Mouse (Mus musculus): ENCODE measurements around the gene Serpinb1c.
"Not testable (repeated sequence)": the region's sequence is repeated elsewhere in the genome, so short reads cannot be mapped to it uniquely, and the experiment has no call there.

The Serpinb1c gene

GRCm38 (mm10) chr13:32864529-32864928, 33.5 kb downstream of the Serpinb1c start:
- DNase-seq = not testable (repeated sequence)

- no peak for DNase-seq
These were observed 34.6 kb downstream of the Serpinb1c start for GRCm38 (mm10) chr13:32863456-32863855.

GRCm38 (mm10) chr13:32860821-32861220, 37.2 kb downstream of the Serpinb1c start:
- DNase-seq = no peak

- no peak for DNase-seq
These were observed 44.9 kb downstream of the Serpinb1c start for GRCm38 (mm10) chr13:32853073-32853472.

GRCm38 (mm10) chr13:32852539-32852938, 45.5 kb downstream of the Serpinb1c start:
- DNase-seq = no peak

- no peak for DNase-seq
These were observed 46.0 kb downstream of the Serpinb1c start for GRCm38 (mm10) chr13:32851967-32852366.

GRCm38 (mm10) chr13:32850668-32851404, 47.2 kb downstream of the Serpinb1c start, which contains the start of gene Serpinb1a:
TSS of gene Serpinb1a (minus strand) at chr13:32851185.
- no peak for DNase-seq

- no peak for DNase-seq
These were observed 47.9 kb downstream of the Serpinb1c start for GRCm38 (mm10) chr13:32850156-32850555.

GRCm38 (mm10) chr13:32849531-32850123, 48.4 kb downstream of the Serpinb1c start:
- no peak for DNase-seq

GRCm38 (mm10) chr13:32849092-32849491, 48.9 kb downstream of the Serpinb1c start:
- DNase-seq = no peak

- DNase-seq = no peak
These were observed 51.8 kb downstream of the Serpinb1c start for GRCm38 (mm10) chr13:32846221-32846620.

GRCm38 (mm10) chr13:32841349-32841748, 56.7 kb downstream of the Serpinb1c start:
- DNase-seq = no peak

GRCm38 (mm10) chr13:32839314-32839713, 58.7 kb downstream of the Serpinb1c start:
- no peak for DNase-seq

GRCm38 (mm10) chr13:32834513-32834912, 63.5 kb downstream of the Serpinb1c start:
- DNase-seq = no peak

- DNase-seq = no peak
These were observed 64.8 kb downstream of the Serpinb1c start for GRCm38 (mm10) chr13:32833237-32833636.

- no peak for DNase-seq
These were observed 65.2 kb downstream of the Serpinb1c start for GRCm38 (mm10) chr13:32832776-32833175.

- no peak for DNase-seq
These were observed 66.3 kb downstream of the Serpinb1c start for GRCm38 (mm10) chr13:32831505-32832273.
